Mouse (Mus musculus): Measurements from ENCODE around the gene Bcl11b. TPM values are rescaled to one million over a fixed set of nuclear protein-coding genes. Genes with fewer than 3 reads are reported as not detected.
A peak's percentile ranks its signal among the peaks of the same experiment; 100 is the strongest.

The Bcl11b gene
- polyA plus RNA-seq, 1 experiment from 2014 or later, result 2.5 TPM

GRCm38 (mm10) chr12:107889841-107890240 is 113.6 kb downstream of the Bcl11b start:
- no peak overlapping the region for H3K4me3 ChIP-seq
- H3K4me1 ChIP-seq, result peaks cover 40% of the 10 kb centered on the region
- WGBS, result 78% methylated on average over 10 of the region's 10 CpGs
- peaks cover 25% of the 10 kb centered on the region for H3K27me3 ChIP-seq (ENCODE audit: low read depth, poor library complexity, severe bottlenecking)
- H3K9me3 ChIP-seq (replicated peaks), result no peaks in the 10 kb centered on the region
- H3K27ac ChIP-seq (replicated peaks), result peak overlapping the region; percentile 53
- no peaks in the 10 kb centered on the region for H3K36me3 ChIP-seq
- peak; percentile 27 for DNase-seq (ENCODE audit: low spot score)

- no peaks in the 10 kb centered on the region for H3K9me3 ChIP-seq (replicated peaks)
- H3K36me3 ChIP-seq, result no peaks in the 10 kb centered on the region
- WGBS, result 29% methylated on average over 5 of the region's 5 CpGs
- peaks cover 25% of the 10 kb centered on the region for H3K27me3 ChIP-seq (ENCODE audit: low read depth, poor library complexity, severe bottlenecking)
- peak overlapping the region; percentile 53; the same call in 1 of the 2 replicates for H3K27ac ChIP-seq (replicated peaks)
- no peak overlapping the region for H3K4me3 ChIP-seq
- no peak for DNase-seq (ENCODE audit: low spot score)
- H3K4me1 ChIP-seq, result peaks cover 47% of the 10 kb centered on the region
These were observed 114.8 kb downstream of the Bcl11b start for GRCm38 (mm10) chr12:107888646-107889045.

GRCm38 (mm10) chr12:107888049-107888448 is 115.4 kb downstream of the Bcl11b start:
- DNase-seq (ENCODE audit: low spot score), result no peak
- Histone ChIP-seq H3K27me3 (ENCODE audit: low read depth, poor library complexity, severe bottlenecking) (peaks cover 25% of the 10 kb centered on the region), H3K36me3 (no peaks in the 10 kb centered on the region), H3K4me3 (no peak overlapping the region), H3K4me1 (peaks cover 53% of the 10 kb centered on the region), H3K9me3 (replicated peaks) (no peaks in the 10 kb centered on the region), H3K27ac (replicated peaks) (peak overlapping the region; percentile 53; the same call in 1 of the 2 replicates)
- 81% methylated on average over 5 of the region's 5 CpGs for WGBS

- WGBS, result 67% methylated on average over 6 of the region's 6 CpGs
- Histone ChIP-seq H3K27me3 (ENCODE audit: low read depth, poor library complexity, severe bottlenecking) (peaks cover 27% of the 10 kb centered on the region), H3K27ac (replicated peaks) (peak overlapping the region; percentile 33; the same call in 1 of the 2 replicates), H3K36me3 (no peaks in the 10 kb centered on the region), H3K4me3 (no peak overlapping the region), H3K9me3 (replicated peaks) (no peaks in the 10 kb centered on the region), H3K4me1 (peaks cover 57% of the 10 kb centered on the region)
- DNase-seq (ENCODE audit: low spot score), result no peak
These were observed 115.8 kb downstream of the Bcl11b start for GRCm38 (mm10) chr12:107887621-107888020.

GRCm38 (mm10) chr12:107884330-107885065 is 118.9 kb downstream of the Bcl11b start:
- WGBS, result 58% methylated on average over 6 of the region's 6 CpGs

GRCm38 (mm10) chr12:107881726-107882125 is 121.7 kb downstream of the Bcl11b start:
- no peak overlapping the region for H3K4me3 ChIP-seq
- WGBS, result 86% methylated on average over 9 of the region's 9 CpGs
- 0 out of 2 replicates have a peak, but pooled peaks cover 2% of the 10 kb centered on the region for H3K9me3 ChIP-seq (replicated peaks)
- H3K27ac ChIP-seq (replicated peaks), result 0 out of 2 replicates have a peak overlapping the region, but pooled peaks have one; percentile 34
- peaks cover 22% of the 10 kb centered on the region for H3K4me1 ChIP-seq
- no peaks in the 10 kb centered on the region for H3K36me3 ChIP-seq
- H3K27me3 ChIP-seq (ENCODE audit: low read depth, poor library complexity, severe bottlenecking), result peaks cover 20% of the 10 kb centered on the region
- DNase-seq (ENCODE audit: low spot score), result no peak

More at GRCm38 (mm10) chr12:107884330-107885065, 118.9 kb downstream of the Bcl11b start:
- Histone ChIP-seq H3K4me3 (no peak overlapping the region), H3K9me3 (replicated peaks) (no peaks in the 10 kb centered on the region), H3K27me3 (ENCODE audit: low read depth, poor library complexity, severe bottlenecking) (peaks cover 35% of the 10 kb centered on the region), H3K27ac (replicated peaks) (peak overlapping the region; percentile 69), H3K36me3 (no peaks in the 10 kb centered on the region), H3K4me1 (peaks cover 46% of the 10 kb centered on the region)
- no peak for DNase-seq (ENCODE audit: low spot score)

GRCm38 (mm10) chr12:107880748-107881147 is 122.7 kb downstream of the Bcl11b start:
- peak overlapping the region; percentile 47; the same call in 1 of the 2 replicates for H3K27ac ChIP-seq (replicated peaks)
- H3K9me3 ChIP-seq (replicated peaks), result 0 out of 2 replicates have a peak, but pooled peaks cover 4% of the 10 kb centered on the region
- H3K4me1 ChIP-seq, result peaks cover 22% of the 10 kb centered on the region
- DNase-seq (ENCODE audit: low spot score), result no peak
- H3K36me3 ChIP-seq, result no peaks in the 10 kb centered on the region
- WGBS, result 90% methylated on average over 13 of the region's 13 CpGs
- H3K27me3 ChIP-seq (ENCODE audit: low read depth, poor library complexity, severe bottlenecking), result peaks cover 11% of the 10 kb centered on the region
- no peak overlapping the region for H3K4me3 ChIP-seq

GRCm38 (mm10) chr12:107879114-107879777 is 124.2 kb downstream of the Bcl11b start:
- WGBS, result 93% methylated on average over 16 of the region's 16 CpGs
- Histone ChIP-seq H3K9me3 (replicated peaks) (0 out of 2 replicates have a peak, but pooled peaks cover 4% of the 10 kb centered on the region), H3K4me1 (peaks cover 17% of the 10 kb centered on the region), H3K27me3 (ENCODE audit: low read depth, poor library complexity, severe bottlenecking) (peaks cover 10% of the 10 kb centered on the region), H3K36me3 (no peaks in the 10 kb centered on the region), H3K27ac (replicated peaks) (no peak overlapping the region), H3K4me3 (no peak overlapping the region)
- DNase-seq (ENCODE audit: low spot score), result no peak

GRCm38 (mm10) chr12:107876237-107876636 is 127.2 kb downstream of the Bcl11b start:
- no peak for DNase-seq (ENCODE audit: low spot score)
- Histone ChIP-seq H3K36me3 (no peaks in the 10 kb centered on the region), H3K27me3 (ENCODE audit: low read depth, poor library complexity, severe bottlenecking) (no peaks in the 10 kb centered on the region), H3K4me3 (no peak overlapping the region), H3K27ac (replicated peaks) (no peak overlapping the region), H3K4me1 (no peaks in the 10 kb centered on the region; the same call in 1 of the 2 replicates), H3K9me3 (replicated peaks) (0 out of 2 replicates have a peak, but pooled peaks cover 4% of the 10 kb centered on the region)
- 94% methylated on average over 9 of the region's 9 CpGs for WGBS

GRCm38 (mm10) chr12:107874467-107875142 is 128.8 kb downstream of the Bcl11b start:
- DNase-seq (ENCODE audit: low spot score), result no peak

GRCm38 (mm10) chr12:107869526-107870050 is 133.8 kb downstream of the Bcl11b start:
- 85% methylated on average over 20 of the region's 20 CpGs for WGBS
- H3K4me3 ChIP-seq, result no peak overlapping the region
- H3K4me1 ChIP-seq, result no peaks in the 10 kb centered on the region
- H3K36me3 ChIP-seq, result no peaks in the 10 kb centered on the region
- H3K27me3 ChIP-seq (ENCODE audit: low read depth, poor library complexity, severe bottlenecking), result no peaks in the 10 kb centered on the region
- H3K27ac ChIP-seq (replicated peaks), result no peak overlapping the region
- DNase-seq (ENCODE audit: low spot score), result no peak
- H3K9me3 ChIP-seq (replicated peaks), result no peaks in the 10 kb centered on the region

More at GRCm38 (mm10) chr12:107874467-107875142, 128.8 kb downstream of the Bcl11b start:
- 92% methylated on average over 27 of the region's 27 CpGs for WGBS
- Histone ChIP-seq H3K4me3 (no peak overlapping the region), H3K27me3 (ENCODE audit: low read depth, poor library complexity, severe bottlenecking) (no peaks in the 10 kb centered on the region), H3K27ac (replicated peaks) (no peak overlapping the region), H3K36me3 (no peaks in the 10 kb centered on the region), H3K4me1 (no peaks in the 10 kb centered on the region), H3K9me3 (replicated peaks) (0 out of 2 replicates have a peak, but pooled peaks cover 4% of the 10 kb centered on the region)

- WGBS, result 90% methylated on average over 2 of the region's 2 CpGs
- H3K9me3 ChIP-seq (replicated peaks), result no peaks in the 10 kb centered on the region
- H3K27ac ChIP-seq (replicated peaks), result no peak overlapping the region
- no peaks in the 10 kb centered on the region for H3K4me1 ChIP-seq
- H3K4me3 ChIP-seq, result no peak overlapping the region
- no peaks in the 10 kb centered on the region for H3K36me3 ChIP-seq
- DNase-seq (ENCODE audit: low spot score), result no peak
- H3K27me3 ChIP-seq (ENCODE audit: low read depth, poor library complexity, severe bottlenecking), result no peaks in the 10 kb centered on the region
These were observed 135.1 kb downstream of the Bcl11b start for GRCm38 (mm10) chr12:107868291-107868690.
